Mouse (Mus musculus) CH12.LX (cell line): ENCODE data around the gene Med19. TPM values are rescaled to one million over a fixed set of nuclear protein-coding genes. Genes with fewer than 3 reads are reported as not detected.

ENCODE experiments used
- DNase-seq: peaks from one replicate; pipeline ENCODE4 v3.0.0-alpha.2; 2013; ENCODE audit errors: extremely low read depth
- H3K27ac ChIP-seq: 2 replicates; pipeline ENCODE4 v1.5.1; 2012; ENCODE audit warnings: low read depth, mild to moderate bottlenecking, control low read depth, moderate library complexity; ENCODE audit not compliant: insufficient read depth
- H3K27me3 ChIP-seq: replicated peaks from 2 replicates; pipeline ENCODE3; 2012; ENCODE audit warnings: inconsistent platforms
- H3K36me3 ChIP-seq, 2 experiments: replicated peaks in 1 of 2; 2 replicates each; pipeline versions ENCODE3 to v1.6.1; 2012; ENCODE audit warnings: inconsistent platforms in 1 of 2, low read length in 1 of 2, mild to moderate bottlenecking in 1 of 2, mixed read lengths in 1 of 2, moderate library complexity in 1 of 2; ENCODE audit not compliant: control insufficient read depth in 1 of 2, insufficient read depth in 1 of 2
- H3K4me1 ChIP-seq, 2 experiments: 2 replicates each; pipeline ENCODE4 v1.6.1; 2012; ENCODE audit warnings: inconsistent platforms in 1 of 2, moderate library complexity in 1 of 2; ENCODE audit not compliant: insufficient read depth in 2 of 2, control insufficient read depth in 1 of 2
- H3K4me2 ChIP-seq: 2 replicates; pipeline ENCODE4 v1.6.1; 2012; ENCODE audit warnings: low read depth, mild to moderate bottlenecking, control low read depth; ENCODE audit not compliant: poor library complexity, insufficient read depth, severe bottlenecking
- H3K4me3 ChIP-seq, 3 experiments: fragments of 150-350 bp in 1 of 3; sonication (generic) in 1 of 3; replicated peaks in 1 of 3; 2 replicates each; pipeline versions ENCODE3 to v1.5.1; 2011 to 2012; ENCODE audit warnings: low read depth in 2 of 3, low read length in 2 of 3, mild to moderate bottlenecking in 2 of 3, moderate library complexity in 2 of 3, control low read depth in 1 of 3, improper control_type of control experiment in 1 of 3, inconsistent platforms in 1 of 3, mixed read lengths in 1 of 3; ENCODE audit not compliant: poor library complexity in 1 of 3
- H3K79me2 ChIP-seq: replicated peaks from 2 replicates; pipeline ENCODE4 v1.6.1; 2012; ENCODE audit warnings: mild to moderate bottlenecking, moderate library complexity; ENCODE audit not compliant: control insufficient read depth, poor library complexity, insufficient read depth, severe bottlenecking; ENCODE audit errors: extremely low read depth
- H3K9ac ChIP-seq: 2 replicates; pipeline ENCODE4 v1.6.1; 2012; ENCODE audit warnings: low read depth, mild to moderate bottlenecking, control low read depth, moderate library complexity; ENCODE audit not compliant: insufficient read depth
- H3K9me3 ChIP-seq: replicated peaks from 2 replicates; pipeline ENCODE3; 2012; ENCODE audit warnings: low read length, inconsistent platforms, mixed read lengths
- BHLHE40 ChIP-seq: IDR thresholded peaks from 2 replicates; pipeline ENCODE4 v1.6.1; 2011; ENCODE audit warnings: mild to moderate bottlenecking, low read depth, low read length, improper control_type of control experiment
- CHD1 ChIP-seq: IDR thresholded peaks from 2 replicates; pipeline ENCODE4 v1.6.1; 2012; ENCODE audit warnings: low read depth, low read length, improper control_type of control experiment, inconsistent platforms
- CTCF ChIP-seq, 2 experiments: IDR thresholded peaks in 1 of 2; conservative IDR thresholded peaks in 1 of 2; 2 replicates each; pipeline ENCODE4 v1.5.1; 2011 to 2012; ENCODE audit warnings: low read depth in 2 of 2, low read length in 2 of 2, improper control_type of control experiment in 1 of 2, inconsistent platforms in 1 of 2, mild to moderate bottlenecking in 1 of 2, moderate library complexity in 1 of 2
- E2F4 ChIP-seq: IDR thresholded peaks from 2 replicates; pipeline ENCODE4 v1.6.1; 2011; ENCODE audit warnings: low read depth, low read length, improper control_type of control experiment; ENCODE audit not compliant: insufficient replicate concordance
- ELF1 ChIP-seq: IDR thresholded peaks from 2 replicates; pipeline ENCODE4 v1.6.1; 2014; ENCODE audit warnings: low read depth, mild to moderate bottlenecking, inconsistent platforms, low read length, improper control_type of control experiment
- GABPA ChIP-seq: IDR thresholded peaks from 2 replicates; pipeline ENCODE4 v1.6.1; 2012; ENCODE audit warnings: low read depth, low read length, improper control_type of control experiment, inconsistent platforms; ENCODE audit not compliant: insufficient replicate concordance
- HCFC1 ChIP-seq: IDR thresholded peaks from 2 replicates; pipeline ENCODE4 v1.6.1; 2012; ENCODE audit warnings: low read depth, mild to moderate bottlenecking, inconsistent platforms, low read length, improper control_type of control experiment
- IRF4 ChIP-seq: IDR thresholded peaks from 2 replicates; pipeline ENCODE4 v1.6.1; 2014; ENCODE audit warnings: low read depth, mild to moderate bottlenecking, inconsistent platforms, low read length, improper control_type of control experiment
- JUN ChIP-seq: IDR thresholded peaks from 2 replicates; pipeline ENCODE4 v1.6.1; 2011; ENCODE audit warnings: low read depth, mild to moderate bottlenecking, low read length, improper control_type of control experiment, moderate library complexity; ENCODE audit not compliant: insufficient read depth
- JUND ChIP-seq: conservative IDR thresholded peaks from 2 replicates; pipeline ENCODE4 v1.6.1; 2011; ENCODE audit warnings: low read depth, low read length, improper control_type of control experiment
- KAT2A ChIP-seq: IDR thresholded peaks from 2 replicates; pipeline ENCODE4 v1.6.1; 2012; ENCODE audit warnings: low read length, improper control_type of control experiment, inconsistent platforms; ENCODE audit not compliant: insufficient replicate concordance
- MAFK ChIP-seq: IDR thresholded peaks from 2 replicates; pipeline ENCODE4 v1.6.1; 2011; ENCODE audit warnings: low read length, improper control_type of control experiment; ENCODE audit not compliant: insufficient replicate concordance
- MAX ChIP-seq: IDR thresholded peaks from 2 replicates; pipeline ENCODE4 v1.6.1; 2011; ENCODE audit warnings: low read length, improper control_type of control experiment
- MEF2A ChIP-seq: IDR thresholded peaks from 2 replicates; pipeline ENCODE4 v1.6.1; 2014; ENCODE audit warnings: low read depth, mild to moderate bottlenecking, inconsistent platforms, low read length, improper control_type of control experiment, borderline replicate concordance
- MXI1 ChIP-seq: IDR thresholded peaks from 2 replicates; pipeline ENCODE4 v1.6.1; 2011; ENCODE audit warnings: mild to moderate bottlenecking, low read depth, low read length, improper control_type of control experiment
- PAX5 ChIP-seq: IDR thresholded peaks from 2 replicates; pipeline ENCODE4 v1.6.1; 2012; ENCODE audit warnings: low read length, inconsistent platforms, mixed read lengths
- RCOR1 ChIP-seq: conservative IDR thresholded peaks from 2 replicates; pipeline ENCODE4 v1.6.1; 2012; ENCODE audit warnings: low read depth, mild to moderate bottlenecking, inconsistent platforms, low read length, improper control_type of control experiment
- SIN3A ChIP-seq: IDR thresholded peaks from 2 replicates; pipeline ENCODE4 v1.6.1; 2012; ENCODE audit warnings: low read length, improper control_type of control experiment, inconsistent platforms
- SMC3 ChIP-seq: IDR thresholded peaks from 2 replicates; pipeline ENCODE4 v1.6.1; 2011; ENCODE audit warnings: low read depth, low read length, improper control_type of control experiment
- TBP ChIP-seq: conservative IDR thresholded peaks from 2 replicates; pipeline ENCODE4 v1.6.1; 2011; ENCODE audit warnings: low read depth, low read length, improper control_type of control experiment
- UBTF ChIP-seq: IDR thresholded peaks from 2 replicates; pipeline ENCODE4 v1.6.1; 2012; ENCODE audit warnings: low read depth, mild to moderate bottlenecking, inconsistent platforms, low read length, improper control_type of control experiment, moderate library complexity
- USF1 ChIP-seq: IDR thresholded peaks from 2 replicates; pipeline ENCODE4 v1.6.1; 2014; ENCODE audit warnings: low read depth, mild to moderate bottlenecking, inconsistent platforms, low read length, improper control_type of control experiment
- USF2 ChIP-seq: conservative IDR thresholded peaks from 2 replicates; pipeline ENCODE4 v1.6.1; 2011; ENCODE audit warnings: low read depth, low read length, improper control_type of control experiment
- ZC3H11A ChIP-seq: IDR thresholded peaks from 2 replicates; pipeline ENCODE4 v1.6.1; 2012; ENCODE audit warnings: low read depth, mild to moderate bottlenecking, inconsistent platforms, low read length, improper control_type of control experiment
- ZMIZ1 ChIP-seq: IDR thresholded peaks from 2 replicates; pipeline ENCODE4 v1.6.1; 2012; ENCODE audit warnings: low read depth, mild to moderate bottlenecking, inconsistent platforms, low read length, improper control_type of control experiment
- ZNF384 ChIP-seq: IDR thresholded peaks from 2 replicates; pipeline ENCODE4 v1.6.1; 2012; ENCODE audit warnings: low read depth, low read length, improper control_type of control experiment, inconsistent platforms
- dilution Hi-C: fragments of 300-500 bp; cut with MboI; formaldehyde crosslinking; loops from 2 replicates; pipeline ENCODE4 v1.14.3; 2020; ENCODE audit warnings: low sequenced_read_pairs; ENCODE audit not compliant: extremely low pct_unique_long_range_greater_than_20kb, extremely low pct_ligation_motif_present
- in situ Hi-C: fragments of 300-500 bp; cut with MboI; formaldehyde crosslinking; loops from 3 replicates; pipeline ENCODE4 v1.14.3; 2019; ENCODE audit warnings: low sequenced_read_pairs, low pct_ligation_motif_present, low pct_unique_long_range_greater_than_20kb, mixed read lengths
- polyA plus RNA-seq: library from polyadenylated mRNA; unstranded; fragments of >175 nt; gene quantifications from 2 replicates; pipeline ENCODE4 v1.2.1, GENCODE M21; 2012; ENCODE audit warnings: low read depth; ENCODE audit not compliant: insufficient read length
- total RNA-seq, 2 experiments: library from RNA; depleted of rRNA; stranded (reverse); fragments of 300-350 nt in 1 of 2; fragments of >200 nt in 1 of 2; gene quantifications; 2 replicates each; pipeline ENCODE4 v1.2.3; 2012 to 2014

Med19 gene
- total and polyA plus RNA-seq, 3 experiments = 10.7 to 25.9 (median 23.1) TPM

DNA sequence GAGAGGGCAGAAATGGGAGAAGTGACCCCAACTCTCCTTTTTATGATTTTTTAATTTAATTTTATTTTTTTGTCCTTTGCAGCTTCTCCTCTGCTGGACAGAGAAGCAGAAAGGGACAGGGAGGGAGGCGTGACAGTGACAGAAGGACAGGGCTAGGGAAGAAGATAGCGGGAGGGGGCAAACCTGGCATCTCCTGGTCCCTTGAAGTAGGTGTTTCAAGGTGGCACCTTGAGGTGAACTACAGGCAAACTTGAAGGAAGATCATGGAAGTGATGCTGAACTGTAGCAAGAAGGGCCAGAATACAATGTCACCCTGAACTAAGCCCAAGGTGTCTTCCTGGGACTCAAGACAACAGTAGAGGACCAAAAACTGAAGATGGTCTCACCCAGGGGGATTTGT is 56.7 kb downstream of the Med19 start:
- H3K79me2 ChIP-seq = no peaks in the 10 kb centered on the region
- H3K4me1 ChIP-seq = peaks cover 0 to 3% of the 10 kb centered on the region in 2 experiments; a peak in 1 of 4 replicates
- no peak for DNase-seq
- H3K4me3 ChIP-seq = peak overlapping the region in 1 of 3 experiments; percentile 59
- in situ Hi-C loops = no loop called here
- TF ChIP-seq ZNF384 (no peak), BHLHE40 (no peak), ZMIZ1 (no peak), CTCF (conservative IDR thresholded peaks at IDR 0.05 in 1 of 2, IDR thresholded peaks at IDR 0.05 in 1 of 2; ENCODE audit: low read depth in 2 of 2, low read length in 2 of 2) (no peak), SIN3A (no peak), PAX5 (no peak), JUN (no peak), IRF4 (0 out of 2 replicates have a peak, but pooled peaks have one; percentile 1), MXI1 (0 out of 2 replicates have a peak, but pooled peaks have one; percentile 25), USF2 (no peak), MAFK (no peak)
- no peak overlapping the region for H3K27ac ChIP-seq
- H3K4me2 ChIP-seq = peak overlapping the region; percentile 85
- no peaks in the 10 kb centered on the region for H3K36me3 ChIP-seq
- H3K9me3 ChIP-seq = no peaks in the 10 kb centered on the region
- H3K27me3 ChIP-seq = peaks cover 20% of the 10 kb centered on the region
- H3K9ac ChIP-seq = no peak overlapping the region
- dilution Hi-C loops = no loop called here

DNA sequence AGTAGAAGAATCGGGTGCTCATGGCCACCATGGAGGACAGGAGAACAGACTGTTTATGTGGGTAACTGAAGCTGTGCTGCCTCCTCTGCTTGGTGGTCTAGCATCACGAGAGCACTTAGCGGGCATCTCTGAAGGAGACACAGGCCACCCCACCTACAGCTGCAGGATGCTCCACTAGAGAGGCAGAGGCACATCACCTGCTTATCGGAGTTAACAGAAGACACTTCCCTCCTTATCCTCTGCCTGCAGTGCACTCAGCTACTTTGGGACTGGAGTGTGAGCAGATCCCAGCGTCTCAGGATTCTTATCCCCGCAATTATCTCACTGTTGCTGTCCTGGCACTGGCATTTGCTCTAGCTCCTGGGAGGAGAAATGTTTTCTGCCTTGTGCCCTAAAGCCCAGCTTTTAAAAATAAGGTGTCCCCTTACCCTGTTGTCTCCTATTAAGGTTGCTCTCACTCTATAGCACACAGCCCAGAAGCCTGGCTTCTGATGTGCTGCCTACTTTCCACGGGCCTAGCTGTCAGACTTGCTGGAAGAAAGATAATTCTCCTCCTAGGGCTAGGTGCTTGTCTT is 57.2 kb downstream of the Med19 start:
- TF ChIP-seq MAFK (no peak), TBP (no peak), E2F4 (no peak), ZNF384 (no peak), UBTF (no peak), JUN (no peak), MAX (no peak), SMC3 (no peak), ZC3H11A (no peak), HCFC1 (no peak), IRF4 (no peak), ZMIZ1 (no peak), ELF1 (no peak), USF1 (no peak), GABPA (no peak), MEF2A (no peak), KAT2A (no peak), CHD1 (no peak), JUND (no peak), RCOR1 (no peak)
- Histone ChIP-seq H3K4me3 (no peak overlapping the region), H3K9me3 (no peaks in the 10 kb centered on the region), H3K27ac (no peak overlapping the region), H3K79me2 (no peaks in the 10 kb centered on the region), H3K4me2 (no peak overlapping the region), H3K4me1 (peaks cover 0 to 3% of the 10 kb centered on the region in 2 experiments; a peak in 1 of 4 replicates), H3K36me3 (no peaks in the 10 kb centered on the region), H3K27me3 (peaks cover 23% of the 10 kb centered on the region), H3K9ac (no peak overlapping the region)
- dilution Hi-C loops (no loop called here), in situ Hi-C loops (no loop called here)
- no peak for DNase-seq
